Mouse (Mus musculus) spleen, adult 2 months (tissue): Measurements from ENCODE around the gene Gars.

ENCODE experiments used
- CTCF ChIP-seq: fragments of 200-500 bp; IDR thresholded peaks from 2 replicates; pipeline ENCODE4 v1.5.1; 2011; ENCODE audit warnings: mild to moderate bottlenecking, inconsistent platforms; ENCODE audit not compliant: insufficient read depth, insufficient read length, insufficient replicate concordance; ENCODE audit errors: extremely low read depth
- POLR2A ChIP-seq: fragments of 200-500 bp; IDR thresholded peaks from 2 replicates; pipeline ENCODE4 v1.6.1; 2011; ENCODE audit warnings: low read depth, low read length, inconsistent platforms

GRCm38 (mm10) chr6:55123056-55123455, 85.2 kb downstream of the Gars start:
- no peak for TF ChIP-seq CTCF
- no peak for TF ChIP-seq POLR2A
